Mouse (Mus musculus): ENCODE results near the gene Tmpo.

Tmpo gene

DNA sequence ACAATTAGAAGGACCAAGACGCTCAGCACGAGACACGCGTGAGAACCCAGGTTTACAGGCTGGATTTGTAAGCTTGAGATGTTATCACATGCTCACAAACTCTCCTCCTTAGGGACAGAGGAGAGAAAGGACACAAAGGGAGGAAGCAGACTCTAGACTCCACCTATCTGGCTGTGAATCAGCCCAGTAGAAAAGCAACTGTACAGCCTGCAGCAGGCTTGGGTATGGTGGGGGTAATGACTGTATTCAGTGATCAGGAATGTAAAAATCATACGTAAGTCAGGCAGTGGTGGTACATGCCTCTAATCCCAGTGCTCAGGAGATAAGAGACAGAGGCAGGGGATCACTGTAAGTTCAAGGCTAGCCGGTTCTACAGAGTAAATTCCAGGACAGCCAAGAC, 24.8 kb downstream of the Tmpo start:
- no peak for DNase-seq (ENCODE audit: low spot score)

DNA sequence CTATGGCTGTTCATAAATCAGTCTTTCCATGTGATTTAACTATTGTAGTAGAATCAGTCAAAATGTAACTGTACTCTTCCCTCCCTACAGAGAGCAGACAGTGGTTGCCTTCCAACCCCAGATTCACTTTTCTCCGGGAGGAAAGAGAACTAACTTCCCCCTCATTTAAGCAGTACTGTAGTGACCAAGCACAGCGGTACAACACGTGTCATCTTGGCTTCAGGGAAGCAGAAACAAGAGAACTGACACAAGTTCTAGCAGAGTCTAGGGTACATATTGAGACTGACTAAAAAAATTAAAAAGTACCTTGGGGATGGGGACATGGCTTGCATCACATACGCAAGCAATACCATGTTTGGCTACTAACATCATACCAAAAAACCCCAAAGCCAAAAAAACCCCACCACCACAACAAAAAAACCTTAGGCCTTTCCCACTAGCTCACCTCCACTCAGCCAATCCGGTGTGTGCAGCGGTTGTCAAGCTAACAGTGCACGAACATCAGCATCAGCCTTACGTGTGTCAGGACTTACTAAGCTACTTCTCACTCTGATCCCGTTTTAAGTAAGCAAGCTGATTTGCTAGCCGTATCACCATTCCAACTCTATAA, 27.1 kb downstream of the Tmpo start:
- no peak for DNase-seq (ENCODE audit: low spot score)

DNA sequence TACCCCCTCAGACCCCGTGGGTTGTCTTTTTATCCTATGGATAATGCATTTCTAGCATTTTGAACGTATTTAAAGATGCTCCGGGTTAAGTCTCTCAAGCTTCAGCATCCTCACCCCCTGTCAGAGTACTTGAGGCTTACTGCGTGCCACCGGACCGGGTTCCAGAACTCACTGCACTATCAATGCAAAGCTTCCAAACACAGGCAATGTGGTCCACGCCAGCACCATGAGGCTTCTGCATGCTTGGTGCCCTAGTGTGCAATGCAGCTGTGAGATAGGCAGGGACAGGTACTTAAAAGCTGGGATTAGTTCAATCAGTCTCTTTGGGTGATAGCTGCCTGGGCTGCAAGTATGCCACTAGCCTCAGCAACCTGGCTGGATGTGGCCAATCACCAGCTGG, 35.7 kb downstream of the Tmpo start:
- no peak for DNase-seq (ENCODE audit: low spot score)

DNA sequence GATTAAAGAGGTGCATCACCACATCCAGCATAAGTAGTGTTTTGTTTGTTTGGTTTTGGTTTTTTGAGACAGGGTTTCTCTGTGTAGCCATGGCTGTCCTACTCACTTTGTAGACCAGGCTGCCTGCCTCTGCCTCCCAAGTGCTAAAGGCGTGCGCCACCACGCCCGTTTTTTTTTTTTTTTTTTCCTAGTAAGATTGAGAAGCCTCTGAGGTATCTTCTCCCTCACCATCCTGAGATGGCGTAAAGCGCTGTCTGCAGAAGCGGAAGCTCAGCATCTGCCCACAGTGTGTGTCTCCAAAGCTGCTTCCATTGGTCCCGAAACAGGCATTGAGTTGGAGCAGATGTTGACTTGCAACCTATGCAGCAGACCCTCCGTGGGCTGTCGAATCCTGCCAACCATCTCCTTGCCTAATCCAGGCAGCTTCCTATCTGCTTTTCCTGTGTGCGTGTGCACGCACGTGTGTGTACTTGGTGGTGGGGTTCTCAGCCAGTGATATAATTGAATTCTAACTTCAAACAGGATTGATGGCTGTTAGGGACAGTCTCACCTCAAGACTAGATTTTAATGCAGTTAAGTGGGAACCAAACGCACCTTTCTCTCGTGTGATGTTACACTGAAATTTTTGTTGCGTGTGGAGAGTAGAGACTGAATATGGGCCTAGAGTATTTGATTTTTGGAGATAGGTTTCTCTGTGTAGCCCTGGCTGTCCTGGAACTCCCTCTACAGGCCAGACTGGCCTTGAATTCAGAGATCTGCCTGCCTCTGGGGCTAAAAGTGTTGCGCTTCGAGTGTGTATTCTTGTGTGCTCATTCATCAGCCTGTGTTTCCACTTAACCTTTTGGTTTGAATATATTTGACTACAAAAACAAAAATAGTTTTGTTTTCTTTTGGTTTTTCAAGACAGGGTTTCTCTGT, 37.5 kb downstream of the Tmpo start:
- no peak for DNase-seq (ENCODE audit: low spot score)

DNA sequence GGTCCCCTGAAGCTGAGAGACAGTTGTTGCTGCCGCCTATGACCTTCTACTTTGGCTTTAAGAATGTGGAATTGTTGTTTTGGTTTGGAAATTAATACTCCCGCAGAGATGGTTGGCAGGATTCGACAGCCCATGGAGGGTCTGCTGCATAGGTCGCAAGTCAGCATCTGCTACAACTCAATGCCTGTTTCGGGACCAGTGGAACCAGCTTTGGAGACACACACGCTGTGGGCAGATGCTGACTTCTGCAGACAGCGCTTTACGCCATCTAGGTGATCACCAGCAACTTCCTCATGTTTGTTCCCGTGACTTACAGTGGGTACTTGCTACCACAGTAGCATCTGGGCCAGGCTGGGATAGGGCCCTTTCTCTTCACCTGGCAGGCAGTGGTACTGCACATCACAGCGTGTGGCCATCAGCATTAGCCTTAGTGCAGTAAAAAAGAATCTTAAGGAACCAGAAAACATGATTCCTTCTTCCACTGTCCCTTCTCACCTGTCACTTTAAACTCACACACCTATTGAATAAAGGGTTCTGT, 38.4 kb downstream of the Tmpo start:
- DNase-seq (ENCODE audit: low spot score) = no peak

DNA sequence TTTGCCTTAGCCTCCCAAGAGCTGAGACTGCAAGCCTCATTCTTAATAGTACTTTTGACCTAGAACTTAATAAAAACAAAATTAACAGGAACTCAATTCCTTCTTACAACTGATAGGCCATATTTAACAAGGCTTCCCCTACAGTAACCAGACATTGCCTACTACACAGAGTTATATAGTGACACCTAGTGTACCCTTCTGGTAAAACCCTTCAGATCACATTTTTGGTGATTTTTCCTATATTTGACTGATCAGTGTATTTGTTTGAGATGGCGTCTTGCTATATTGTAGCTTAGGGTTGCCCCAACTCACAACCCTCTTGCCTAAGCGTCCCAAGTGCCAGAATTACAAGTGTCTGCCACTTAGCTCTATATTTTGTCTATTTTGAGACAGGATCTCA, 39.6 kb downstream of the Tmpo start:
- no peak for DNase-seq (ENCODE audit: low spot score)

DNA sequence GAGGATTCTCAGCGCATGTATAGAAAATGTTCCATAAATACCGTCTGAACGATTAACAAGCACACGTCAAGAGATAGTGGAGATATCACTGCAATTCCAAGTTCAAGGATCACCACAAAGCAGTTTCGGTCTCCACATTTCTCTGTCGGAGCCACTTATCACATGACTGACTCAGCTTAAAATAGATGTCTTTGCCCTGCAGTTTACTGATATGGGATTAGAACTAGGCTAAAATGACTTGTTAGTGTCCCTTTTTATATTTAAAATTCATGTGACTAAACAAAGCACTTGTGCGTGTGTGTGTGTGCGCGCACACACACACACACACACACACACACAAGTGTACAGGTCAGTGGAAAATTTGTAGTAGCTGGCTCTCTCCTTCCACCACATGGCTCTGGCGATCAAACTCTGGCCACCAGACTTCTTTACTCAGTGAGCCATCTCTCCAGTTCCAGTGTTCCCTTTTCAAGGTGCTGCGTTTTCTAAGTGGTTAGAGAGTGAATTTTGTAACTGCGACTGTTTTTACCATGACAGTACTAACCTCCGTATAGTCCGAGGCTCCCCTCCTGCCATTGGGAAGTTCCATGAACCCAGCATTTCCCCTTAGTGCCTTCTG, 41.9 kb downstream of the Tmpo start:
- DNase-seq (ENCODE audit: low spot score) = no peak

DNA sequence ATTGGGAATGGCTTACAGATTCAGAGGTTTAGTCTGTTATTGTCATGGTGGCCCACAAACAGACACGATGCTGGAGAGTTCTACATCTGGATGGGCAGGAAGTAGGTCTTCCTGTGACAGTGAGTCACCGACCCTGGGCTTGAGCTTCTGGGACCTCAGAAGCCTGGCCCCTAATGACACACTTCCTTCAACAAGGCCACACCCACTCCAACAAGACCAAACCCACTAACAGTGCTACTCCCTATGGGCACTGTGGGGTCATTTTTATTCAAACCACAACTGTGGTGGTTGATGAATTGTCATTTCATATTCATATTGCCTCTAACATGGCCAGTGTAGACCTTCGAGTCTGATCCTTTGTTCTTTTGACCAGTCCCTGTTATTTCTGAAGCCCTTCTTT, 42.8 kb downstream of the Tmpo start:
- no peak for DNase-seq (ENCODE audit: low spot score)

DNA sequence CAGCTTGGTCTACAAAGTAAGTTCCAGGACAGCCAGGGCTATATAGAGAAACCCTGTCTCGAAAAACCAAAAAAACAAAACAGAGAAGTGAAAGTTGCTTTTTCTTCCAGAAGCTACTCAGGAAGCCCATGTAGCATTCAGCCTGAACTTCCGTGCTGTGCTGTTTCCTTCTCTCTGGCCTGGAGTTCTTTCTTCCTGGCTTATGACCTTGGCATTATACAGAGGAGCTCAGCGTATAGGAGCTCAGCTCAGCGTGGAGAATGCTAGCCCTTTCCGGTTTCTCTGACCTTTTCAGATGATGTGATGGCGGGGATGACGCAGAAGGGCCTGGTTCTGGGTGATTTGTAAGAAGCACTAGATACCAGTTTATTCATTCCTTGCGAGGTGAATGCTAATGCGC, 43.7 kb downstream of the Tmpo start:
- no peak for DNase-seq (ENCODE audit: low spot score)

DNA sequence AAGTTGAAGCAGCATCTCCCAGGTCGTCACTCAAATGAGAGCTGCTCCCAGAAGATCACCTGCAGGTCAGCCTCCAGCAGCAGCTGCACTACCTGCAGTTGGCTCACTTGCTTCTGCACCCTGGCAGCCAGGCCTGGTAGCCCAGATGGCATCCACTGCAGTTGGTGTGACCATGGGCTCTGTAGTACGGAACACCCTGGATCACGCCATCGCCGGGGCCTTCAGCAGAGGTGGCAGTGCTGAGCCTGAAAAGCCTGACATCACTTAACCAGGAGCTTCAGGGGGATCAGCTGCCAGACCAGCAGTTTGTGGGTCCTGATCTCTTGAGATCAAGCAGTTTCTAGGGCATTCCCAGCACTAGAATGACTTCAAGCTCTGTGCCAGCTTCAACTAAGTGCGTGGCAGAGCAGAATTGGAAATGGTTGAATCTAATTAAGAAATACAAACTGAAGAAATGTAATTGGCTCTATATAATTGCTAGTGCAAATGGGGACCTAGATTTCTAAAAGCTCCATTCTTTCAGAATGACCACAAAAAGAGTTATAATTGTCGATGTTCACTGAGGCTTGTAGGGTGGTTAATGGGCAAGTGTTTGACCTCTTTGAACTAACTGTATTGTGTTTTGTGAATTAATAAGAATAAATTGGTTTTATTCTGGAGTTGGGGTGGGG, 45.7 kb downstream of the Tmpo start:
- DNase-seq (ENCODE audit: low spot score) = no peak

DNA sequence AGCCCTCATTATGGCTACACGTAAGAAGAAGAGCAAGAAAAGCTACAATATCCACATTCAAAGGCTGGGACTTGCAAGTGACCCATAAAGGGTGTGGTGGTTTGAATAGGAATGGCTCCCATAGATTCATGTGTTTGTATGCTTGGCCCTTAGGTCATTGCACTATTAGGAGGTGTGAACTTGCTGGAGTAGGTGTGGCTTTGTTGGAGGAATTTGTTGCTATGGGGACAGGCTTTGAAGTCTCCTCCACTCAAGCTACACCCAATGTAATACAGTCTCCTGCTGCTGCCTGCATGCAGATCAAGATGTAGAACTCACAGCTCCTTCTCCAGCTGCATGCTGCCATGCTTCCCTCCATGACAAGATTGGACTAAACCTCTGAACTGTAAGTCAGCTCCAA, 49.5 kb downstream of the Tmpo start:
- no peak for DNase-seq (ENCODE audit: low spot score)

DNA sequence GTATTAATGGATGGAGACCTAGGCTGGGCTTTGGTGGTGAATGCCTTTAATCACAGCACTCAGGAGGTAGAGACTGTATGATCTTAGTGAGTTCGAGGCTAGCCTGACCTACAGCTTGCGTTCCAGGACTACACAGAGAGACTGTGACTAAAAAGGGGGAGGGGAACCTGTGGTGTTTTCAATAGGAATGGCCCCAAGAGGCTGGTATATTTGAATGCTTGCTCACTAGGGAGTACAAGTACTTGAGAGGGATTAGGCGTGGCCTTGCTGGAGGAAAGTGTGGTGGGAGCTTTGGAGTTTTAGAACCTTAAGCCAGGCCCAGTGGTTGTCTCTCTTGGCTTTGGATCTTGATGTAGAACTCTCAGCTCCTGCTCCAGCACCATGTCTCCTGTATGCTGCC, 50.3 kb downstream of the Tmpo start:
- no peak for DNase-seq (ENCODE audit: low spot score)

DNA sequence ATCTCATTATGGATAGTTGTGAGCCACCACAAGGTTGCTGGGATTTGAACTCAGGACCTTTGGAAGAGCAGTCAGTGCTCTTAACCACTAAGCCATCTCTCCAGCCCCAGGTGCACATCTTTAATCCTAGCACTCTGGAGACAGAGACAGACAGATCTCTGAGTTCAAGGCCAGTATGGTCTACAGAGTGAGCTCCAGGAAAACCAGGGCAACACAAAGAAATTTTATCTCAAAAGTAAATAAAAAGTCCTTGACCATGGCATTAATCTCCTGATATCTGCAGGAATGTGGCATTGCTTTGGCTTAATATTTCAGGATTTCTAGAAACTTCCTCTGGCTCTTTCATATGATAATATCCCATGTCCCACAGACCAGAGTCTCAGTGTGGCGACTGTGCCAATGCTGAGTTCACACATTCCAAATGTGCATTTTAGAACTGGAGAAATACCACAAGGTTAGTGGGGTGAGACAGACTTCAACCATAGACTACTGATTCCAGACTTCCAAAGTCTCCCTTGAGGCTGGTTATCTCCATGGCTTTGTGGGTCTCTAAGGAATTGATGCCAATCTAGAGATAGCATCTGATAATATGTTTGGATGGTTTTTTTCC, 52.5 kb downstream of the Tmpo start:
- no peak for DNase-seq (ENCODE audit: low spot score)

DNA sequence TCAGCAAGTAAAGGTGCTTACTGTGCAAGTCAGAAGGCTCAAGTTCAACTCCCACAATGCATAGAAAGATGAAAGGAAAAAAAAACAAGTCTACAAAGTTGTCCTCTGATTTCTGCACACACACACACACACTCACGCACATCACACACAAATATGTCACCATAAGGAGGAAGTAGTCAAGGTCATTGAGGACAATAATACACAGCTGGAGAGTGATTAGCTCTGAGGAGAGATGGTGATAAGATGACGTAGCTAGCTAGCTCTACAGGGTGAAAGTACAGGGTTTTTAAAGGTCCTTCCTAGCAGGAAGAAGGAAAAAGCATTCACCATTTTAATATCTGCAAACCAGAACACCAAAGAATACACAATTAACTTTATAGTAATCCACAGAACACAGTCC, 53.7 kb downstream of the Tmpo start:
- no peak for DNase-seq (ENCODE audit: low spot score)

DNA sequence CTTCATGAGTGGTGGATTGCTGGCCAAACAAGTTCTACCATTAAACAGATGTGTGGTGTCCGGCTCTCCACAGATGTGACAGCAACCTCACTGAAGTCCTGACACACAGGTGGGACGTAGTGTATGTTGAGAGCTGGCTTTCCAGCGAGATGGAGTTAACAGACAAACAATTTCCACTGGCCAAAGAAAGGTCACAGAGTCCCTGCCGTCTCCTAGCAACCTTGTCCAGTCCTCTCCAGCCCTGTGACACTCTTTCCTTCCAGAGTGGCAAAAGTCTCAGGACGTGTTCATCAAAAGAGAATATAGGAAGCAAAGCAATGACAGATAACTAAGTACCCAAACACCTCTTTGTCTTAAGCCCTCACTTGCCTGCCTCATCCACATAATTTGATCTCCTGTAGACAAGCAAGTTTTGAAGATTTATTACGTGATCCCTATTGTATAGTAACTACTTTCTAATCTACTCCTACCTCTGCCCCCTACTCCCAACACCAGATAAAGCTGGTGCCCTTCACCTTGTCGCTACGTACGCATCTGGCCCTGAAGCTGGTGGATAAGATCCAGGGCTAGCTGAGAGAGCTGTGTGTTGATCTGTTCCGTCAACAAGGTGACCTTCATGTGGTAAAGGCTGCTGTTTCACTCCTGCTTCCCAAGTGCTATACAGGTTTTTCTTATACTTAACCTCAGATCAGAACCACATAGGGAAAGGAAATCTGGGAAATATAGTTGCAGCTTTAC, 54.3 kb downstream of the Tmpo start:
- DNase-seq (ENCODE audit: low spot score) = no peak

DNA sequence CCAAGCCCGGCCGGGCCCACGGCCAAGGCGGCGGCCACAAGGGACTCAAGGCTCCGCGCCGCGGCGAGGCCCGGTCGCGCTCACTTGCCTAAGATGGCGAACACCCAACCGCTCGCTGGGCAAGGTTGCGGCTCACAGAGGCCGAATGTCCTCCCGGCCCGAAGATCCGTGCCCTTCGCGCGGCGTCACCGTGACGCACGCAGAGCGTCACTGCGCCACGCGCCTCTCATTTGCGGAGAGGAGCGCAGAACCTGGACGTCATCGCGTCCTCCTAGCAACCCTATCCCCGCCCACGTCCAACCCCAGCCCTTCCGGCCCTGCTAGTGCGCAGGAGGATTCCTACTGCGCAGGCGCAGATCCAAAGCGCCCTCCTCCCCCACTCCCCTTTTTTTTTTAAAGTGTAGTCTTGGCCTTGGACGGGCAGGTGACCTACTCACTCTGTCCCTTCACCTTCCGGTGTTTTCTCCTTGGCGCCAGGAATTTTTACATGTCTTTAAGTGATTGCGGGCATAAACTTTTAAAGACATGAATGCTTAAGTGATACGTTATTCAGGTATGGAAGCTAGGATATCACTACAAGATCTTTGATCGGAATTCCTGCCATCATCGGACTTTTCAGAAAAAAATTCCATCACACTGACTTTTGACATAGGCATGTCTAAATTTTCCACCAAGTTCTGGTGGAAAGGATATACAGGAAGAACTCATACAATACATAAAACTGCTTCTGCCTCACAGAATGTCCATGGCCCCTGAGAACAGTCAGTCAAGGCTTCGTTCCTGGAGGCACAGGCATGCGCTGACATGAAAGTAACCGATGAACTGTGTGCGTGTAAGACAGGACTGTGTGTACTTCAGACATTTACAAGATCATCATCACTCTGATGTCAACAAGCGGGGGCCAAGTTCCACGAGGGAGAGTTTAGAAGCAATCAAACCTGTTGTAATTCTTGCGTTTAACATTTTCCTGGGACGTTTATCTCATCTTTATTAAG, 57.0 kb downstream of the Tmpo start, which contains the start of gene Slc25a3:
Gene Slc25a3 (minus strand): TSS at position 232 of the 995 bp plus-strand sequence.
- DNase-seq (ENCODE audit: low spot score) = peak; percentile 89

DNA sequence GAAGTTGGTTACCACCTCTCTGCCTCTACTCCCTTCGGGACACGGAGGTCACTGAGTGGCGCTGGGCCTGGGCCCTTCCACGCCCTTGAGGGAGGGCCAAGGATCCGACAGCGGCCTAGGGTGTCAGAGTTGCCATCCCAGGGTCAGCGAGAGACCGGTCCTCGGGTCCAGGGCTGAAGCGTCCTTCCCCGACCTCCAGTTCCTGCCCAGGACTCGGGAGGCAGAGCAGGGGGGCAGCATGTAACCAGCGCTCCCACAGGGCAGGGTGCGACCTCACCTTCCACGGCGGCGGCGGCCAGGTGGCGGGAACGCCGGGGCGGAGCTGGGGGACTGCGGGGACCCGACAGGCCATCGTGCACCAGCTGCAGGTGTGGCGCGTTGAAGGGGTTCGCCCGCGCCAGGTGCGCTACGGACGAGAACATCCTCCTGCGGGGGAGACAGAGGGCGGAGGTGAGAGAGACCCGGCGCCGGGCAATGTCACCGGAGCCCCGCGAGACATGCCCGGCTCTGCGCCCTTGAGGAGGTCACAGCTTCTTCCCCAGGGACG, 57.8 kb downstream of the Tmpo start:
- DNase-seq (ENCODE audit: low spot score) = peak; percentile 12

DNA sequence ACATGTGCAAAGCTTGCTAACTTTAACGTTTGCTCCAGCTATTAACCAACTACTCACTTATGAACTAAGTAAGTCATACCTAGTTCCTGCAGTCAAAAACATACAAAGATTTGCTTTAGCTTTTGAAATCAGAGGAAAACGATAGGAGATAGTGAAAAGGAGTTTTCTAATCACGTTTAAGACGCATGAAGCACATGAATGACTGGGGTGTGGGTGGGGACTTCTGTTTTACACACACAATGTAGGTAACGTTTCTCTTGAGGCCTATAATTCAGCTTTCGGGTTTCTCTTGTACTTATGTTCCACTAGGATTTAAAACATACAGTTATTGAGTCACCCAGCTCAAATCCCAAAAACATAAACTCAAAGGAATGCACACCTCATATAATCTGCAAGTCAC, 58.5 kb downstream of the Tmpo start:
- no peak for DNase-seq (ENCODE audit: low spot score)

DNA sequence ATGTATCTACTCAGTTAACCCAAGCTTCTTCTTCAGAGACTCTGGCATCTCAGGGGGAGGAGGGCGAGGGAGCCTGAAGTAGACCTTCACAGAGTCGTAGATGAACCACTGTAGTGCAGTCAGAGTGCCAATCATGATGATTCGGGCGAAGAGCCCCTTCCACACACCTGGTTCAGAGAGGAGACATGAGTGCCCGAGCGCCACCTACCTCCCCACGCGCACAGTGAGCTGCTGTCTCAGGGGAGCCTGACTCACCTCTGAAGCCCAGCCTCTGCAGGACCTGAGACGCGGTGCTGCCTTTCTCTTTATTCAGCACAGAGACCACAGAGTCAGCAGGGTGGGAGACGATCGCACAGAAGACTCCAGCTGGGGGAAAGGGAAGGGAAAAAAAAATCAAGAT, 64.2 kb downstream of the Tmpo start:
- DNase-seq (ENCODE audit: low spot score) = no peak

DNA sequence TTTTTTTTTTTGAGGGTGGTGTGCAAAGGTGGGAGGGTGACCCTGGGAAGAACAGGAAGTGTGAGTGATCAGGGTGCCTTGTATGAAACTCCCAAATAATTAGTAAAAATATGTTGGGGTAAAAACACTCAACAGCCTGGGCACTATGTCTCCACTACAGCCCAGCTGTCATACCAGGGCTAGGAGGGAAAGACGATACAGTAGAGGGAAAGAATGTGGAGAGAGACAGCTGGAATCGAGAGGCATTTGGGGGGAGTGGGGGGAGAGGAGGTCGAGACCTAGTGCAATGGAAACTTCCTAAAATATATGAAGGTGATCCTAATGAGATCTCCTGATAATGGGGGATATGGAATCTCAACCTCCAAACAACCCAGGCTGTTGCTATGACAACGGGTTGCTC, 71.3 kb downstream of the Tmpo start:
- DNase-seq (ENCODE audit: low spot score) = no peak

Measured in ovary, postnatal 10 days (tissue).